Mouse (Mus musculus): ENCODE data around the gene Tgfbr3. TPM values are rescaled to one million over a fixed set of nuclear protein-coding genes. Genes with fewer than 3 reads are reported as not detected.
"Not testable (repeated sequence)": the region's sequence is repeated elsewhere in the genome, so short reads cannot be mapped to it uniquely, and the experiment has no call there.

Gene Tgfbr3
- polyA plus RNA-seq, 1 experiment from 2014 or later: 38.2 TPM

GRCm38 (mm10) chr5:107224820-107225417 is 64.5 kb downstream of the Tgfbr3 start:
- no peak overlapping the region; the same call in 1 of the 2 replicates for H3K27ac ChIP-seq (ENCODE audit: low read depth, low read length)
- H3K4me2 ChIP-seq: no peak overlapping the region
- no peaks in the 10 kb centered on the region for H3K27me3 ChIP-seq (replicated peaks; ENCODE audit: control insufficient read depth, insufficient read depth, low read length)
- no peak overlapping the region for H3K9ac ChIP-seq (ENCODE audit: low read depth, low read length)
- ATAC-seq (replicated peaks; ENCODE audit: low FRiP score) (peak; percentile 35; the same call in 1 of the 2 replicates), DNase-seq (ENCODE audit: low spot score) (no peak)
- 59% methylated on average over 7 of the region's 7 CpGs for WGBS
- peaks cover 5% of the 10 kb centered on the region; the same call in 1 of the 2 replicates for H3K36me3 ChIP-seq (ENCODE audit: control insufficient read depth, insufficient read depth, low read length)
- H3K4me1 ChIP-seq (replicated peaks; ENCODE audit: control insufficient read depth, insufficient read depth, low read length): peaks cover 62% of the 10 kb centered on the region
- H3K9me3 ChIP-seq (ENCODE audit: control insufficient read depth, low read length): no peaks in the 10 kb centered on the region
- H3K4me3 ChIP-seq (ENCODE audit: low read depth, low read length): no peak overlapping the region

DNA sequence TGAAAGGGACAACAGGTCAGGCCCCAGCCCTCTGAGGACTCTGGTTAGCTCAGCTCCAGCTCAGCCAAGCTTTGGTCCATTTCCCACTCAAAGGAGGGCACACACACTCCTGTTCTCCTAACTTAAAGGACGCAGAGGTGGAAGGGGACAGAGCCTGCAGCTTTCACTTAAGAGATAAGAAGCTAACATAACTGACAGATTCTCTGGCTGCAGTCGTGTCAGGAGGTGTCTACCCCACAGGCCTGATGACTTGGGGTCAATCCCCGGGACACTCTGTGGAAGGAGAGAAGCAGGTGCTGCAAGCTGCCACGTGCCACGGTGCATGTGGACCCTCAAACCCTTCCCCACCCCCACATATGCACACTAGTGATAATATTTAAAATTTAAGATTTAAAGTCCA is 65.3 kb downstream of the Tgfbr3 start:
- 10% methylated on average over 5 of the region's 5 CpGs for WGBS
- Histone ChIP-seq H3K4me1 (replicated peaks; ENCODE audit: control insufficient read depth, insufficient read depth, low read length) (peaks cover 65% of the 10 kb centered on the region), H3K9ac (ENCODE audit: low read depth, low read length) (peak overlapping the region; percentile 23; the same call in 1 of the 2 replicates), H3K4me3 (ENCODE audit: low read depth, low read length) (no peak overlapping the region), H3K36me3 (ENCODE audit: control insufficient read depth, insufficient read depth, low read length) (peaks cover 5% of the 10 kb centered on the region; the same call in 1 of the 2 replicates), H3K9me3 (ENCODE audit: control insufficient read depth, low read length) (no peaks in the 10 kb centered on the region), H3K4me2 (peak overlapping the region; percentile 45), H3K27me3 (replicated peaks; ENCODE audit: control insufficient read depth, insufficient read depth, low read length) (no peaks in the 10 kb centered on the region), H3K27ac (ENCODE audit: low read depth, low read length) (peak overlapping the region; percentile 65)
- no peak for DNase-seq (ENCODE audit: low spot score)
- ATAC-seq (replicated peaks; ENCODE audit: low FRiP score): peak; percentile 74

- H3K9ac ChIP-seq (ENCODE audit: low read depth, low read length); H3K27ac ChIP-seq (ENCODE audit: low read depth, low read length); H3K4me3 ChIP-seq (ENCODE audit: low read depth, low read length); H3K4me2 ChIP-seq; DNase-seq (ENCODE audit: low spot score); H3K9me3 ChIP-seq (ENCODE audit: control insufficient read depth, low read length); H3K27me3 ChIP-seq (replicated peaks; ENCODE audit: control insufficient read depth, insufficient read depth, low read length); ATAC-seq (replicated peaks; ENCODE audit: low FRiP score); H3K36me3 ChIP-seq (ENCODE audit: control insufficient read depth, insufficient read depth, low read length): not testable (repeated sequence)
- H3K4me1 ChIP-seq (replicated peaks; ENCODE audit: control insufficient read depth, insufficient read depth, low read length): peaks cover 59% of the 10 kb centered on the region
- 74% methylated on average over 2 of the region's 2 CpGs for WGBS
Measured at GRCm38 (mm10) chr5:107223483-107223882, 65.9 kb downstream of the Tgfbr3 start.

GRCm38 (mm10) chr5:107223029-107223428 is 66.4 kb downstream of the Tgfbr3 start:
- Histone ChIP-seq H3K9ac (ENCODE audit: low read depth, low read length) (no peak overlapping the region), H3K4me3 (ENCODE audit: low read depth, low read length) (no peak overlapping the region), H3K27ac (ENCODE audit: low read depth, low read length) (no peak overlapping the region), H3K9me3 (ENCODE audit: control insufficient read depth, low read length) (no peaks in the 10 kb centered on the region), H3K4me1 (replicated peaks; ENCODE audit: control insufficient read depth, insufficient read depth, low read length) (peaks cover 60% of the 10 kb centered on the region), H3K27me3 (replicated peaks; ENCODE audit: control insufficient read depth, insufficient read depth, low read length) (no peaks in the 10 kb centered on the region), H3K4me2 (no peak overlapping the region), H3K36me3 (ENCODE audit: control insufficient read depth, insufficient read depth, low read length) (peaks cover 5% of the 10 kb centered on the region; the same call in 1 of the 2 replicates)
- WGBS: 73% methylated on average over 9 of the region's 9 CpGs
- no peak for DNase-seq (ENCODE audit: low spot score)
- no peak for ATAC-seq (replicated peaks; ENCODE audit: low FRiP score)

DNA sequence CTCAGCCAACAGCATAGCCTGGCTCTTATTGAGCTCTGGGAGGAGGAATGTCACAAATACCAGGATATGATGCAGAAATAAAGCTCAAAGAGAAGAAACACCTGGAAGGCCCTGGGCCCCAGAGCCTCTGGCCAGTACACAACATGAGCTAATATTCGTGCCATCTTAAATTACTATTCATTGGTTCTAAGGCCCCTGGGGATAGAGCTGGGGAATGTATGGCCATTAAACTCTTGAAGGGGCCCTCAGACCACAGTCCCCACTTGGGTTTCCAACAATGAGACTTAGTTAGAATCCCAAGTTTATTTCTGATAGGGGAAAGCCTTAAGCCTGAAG is 66.8 kb downstream of the Tgfbr3 start:
- 81% methylated on average over 1 of the region's 1 CpGs for WGBS
- H3K4me1 ChIP-seq (replicated peaks; ENCODE audit: control insufficient read depth, insufficient read depth, low read length): peaks cover 64% of the 10 kb centered on the region
- H3K36me3 ChIP-seq (ENCODE audit: control insufficient read depth, insufficient read depth, low read length): peaks cover under 1% of the 10 kb centered on the region; the same call in 1 of the 2 replicates
- no peak for DNase-seq (ENCODE audit: low spot score)
- no peak overlapping the region for H3K27ac ChIP-seq (ENCODE audit: low read depth, low read length)
- no peaks in the 10 kb centered on the region for H3K9me3 ChIP-seq (ENCODE audit: control insufficient read depth, low read length)
- H3K4me2 ChIP-seq: no peak overlapping the region
- no peaks in the 10 kb centered on the region for H3K27me3 ChIP-seq (replicated peaks; ENCODE audit: control insufficient read depth, insufficient read depth, low read length)
- H3K9ac ChIP-seq (ENCODE audit: low read depth, low read length): no peak overlapping the region
- no peak for ATAC-seq (replicated peaks; ENCODE audit: low FRiP score)
- no peak overlapping the region for H3K4me3 ChIP-seq (ENCODE audit: low read depth, low read length)

GRCm38 (mm10) chr5:107221892-107222669 is 67.3 kb downstream of the Tgfbr3 start:
- DNase-seq (ENCODE audit: low spot score) (no peak), ATAC-seq (replicated peaks; ENCODE audit: low FRiP score) (no peak)
- H3K9ac ChIP-seq (ENCODE audit: low read depth, low read length): no peak overlapping the region
- H3K4me1 ChIP-seq (replicated peaks; ENCODE audit: control insufficient read depth, insufficient read depth, low read length): peaks cover 70% of the 10 kb centered on the region
- no peak overlapping the region for H3K4me3 ChIP-seq (ENCODE audit: low read depth, low read length)
- H3K27ac ChIP-seq (ENCODE audit: low read depth, low read length): no peak overlapping the region
- no peak overlapping the region for H3K4me2 ChIP-seq
- no peaks in the 10 kb centered on the region for H3K27me3 ChIP-seq (replicated peaks; ENCODE audit: control insufficient read depth, insufficient read depth, low read length)
- H3K9me3 ChIP-seq (ENCODE audit: control insufficient read depth, low read length): no peaks in the 10 kb centered on the region
- H3K36me3 ChIP-seq (ENCODE audit: control insufficient read depth, insufficient read depth, low read length): no peaks in the 10 kb centered on the region
- WGBS: 80% methylated on average over 17 of the region's 17 CpGs

DNA sequence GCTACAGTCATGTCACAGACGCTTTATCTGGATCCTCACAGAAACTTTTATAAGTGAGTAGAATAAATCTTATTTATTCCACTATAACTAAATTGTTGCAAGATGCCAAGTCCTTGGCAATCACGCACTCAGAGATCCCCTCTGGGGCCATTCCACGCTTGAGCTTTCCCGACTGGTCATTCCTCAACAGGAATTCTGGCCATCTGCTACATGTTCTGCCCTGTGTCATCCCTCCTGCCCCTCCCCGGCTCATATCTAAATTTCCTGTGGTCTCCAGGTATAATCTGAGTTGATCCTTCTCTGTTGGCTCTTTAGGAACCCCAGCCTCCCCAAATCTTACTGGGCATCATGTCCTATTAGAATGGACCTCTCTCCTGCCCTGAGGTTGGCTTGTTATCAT is 68.5 kb downstream of the Tgfbr3 start:
- H3K9me3 ChIP-seq (ENCODE audit: control insufficient read depth, low read length): no peaks in the 10 kb centered on the region
- WGBS: 77% methylated on average over 5 of the region's 5 CpGs
- no peaks in the 10 kb centered on the region for H3K36me3 ChIP-seq (ENCODE audit: control insufficient read depth, insufficient read depth, low read length)
- H3K4me3 ChIP-seq (ENCODE audit: low read depth, low read length): no peak overlapping the region
- H3K4me2 ChIP-seq: no peak overlapping the region
- no peaks in the 10 kb centered on the region for H3K27me3 ChIP-seq (replicated peaks; ENCODE audit: control insufficient read depth, insufficient read depth, low read length)
- ATAC-seq (replicated peaks; ENCODE audit: low FRiP score): no peak
- no peak for DNase-seq (ENCODE audit: low spot score)
- H3K9ac ChIP-seq (ENCODE audit: low read depth, low read length): no peak overlapping the region
- H3K27ac ChIP-seq (ENCODE audit: low read depth, low read length): no peak overlapping the region
- peaks cover 72% of the 10 kb centered on the region for H3K4me1 ChIP-seq (replicated peaks; ENCODE audit: control insufficient read depth, insufficient read depth, low read length)

DNA sequence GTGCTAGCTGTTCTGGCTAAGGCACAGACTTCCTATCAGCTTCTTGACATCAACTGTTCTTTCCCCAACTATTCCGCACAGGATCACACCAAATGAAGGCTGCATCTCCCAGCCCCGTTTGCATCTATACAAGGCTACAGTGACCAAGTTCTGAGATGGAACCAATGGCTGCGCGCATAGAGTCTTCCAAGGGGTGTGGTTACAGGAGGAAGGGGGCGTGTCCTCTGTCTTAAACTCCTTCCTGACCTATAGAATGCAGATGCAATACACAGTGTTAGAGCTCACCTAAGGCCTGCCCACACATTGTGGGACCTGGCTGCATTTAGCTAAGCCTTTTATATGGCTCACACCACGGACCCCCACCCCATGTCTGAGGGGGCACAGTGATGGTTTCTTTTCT is 69.5 kb downstream of the Tgfbr3 start:
- Histone ChIP-seq H3K4me3 (ENCODE audit: low read depth, low read length) (no peak overlapping the region), H3K4me1 (replicated peaks; ENCODE audit: control insufficient read depth, insufficient read depth, low read length) (peaks cover 61% of the 10 kb centered on the region), H3K27ac (ENCODE audit: low read depth, low read length) (no peak overlapping the region), H3K27me3 (replicated peaks; ENCODE audit: control insufficient read depth, insufficient read depth, low read length) (no peaks in the 10 kb centered on the region), H3K36me3 (ENCODE audit: control insufficient read depth, insufficient read depth, low read length) (no peaks in the 10 kb centered on the region), H3K4me2 (no peak overlapping the region), H3K9ac (ENCODE audit: low read depth, low read length) (no peak overlapping the region), H3K9me3 (ENCODE audit: control insufficient read depth, low read length) (no peaks in the 10 kb centered on the region)
- WGBS: 72% methylated on average over 6 of the region's 6 CpGs
- no peak for ATAC-seq (replicated peaks; ENCODE audit: low FRiP score)
- DNase-seq (ENCODE audit: low spot score): no peak

DNA sequence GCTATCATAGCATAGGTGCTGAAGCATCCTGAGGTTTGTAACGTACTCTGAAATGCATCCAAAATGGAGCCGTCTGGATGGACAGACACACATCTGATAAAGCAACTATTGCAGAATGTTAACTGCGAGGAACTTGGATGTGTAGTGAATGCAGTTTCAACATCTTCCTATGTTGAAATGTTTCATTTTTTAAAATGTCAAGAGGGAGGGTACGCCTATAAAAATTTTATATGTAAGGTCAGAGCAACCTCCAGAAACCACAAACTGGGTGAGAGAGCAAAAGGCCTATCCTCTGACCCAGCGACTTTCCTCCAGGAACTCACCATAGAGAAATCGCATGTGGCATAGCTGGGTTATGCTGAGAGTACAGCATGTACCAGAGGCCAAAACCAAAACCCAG is 70.1 kb downstream of the Tgfbr3 start:
- ATAC-seq (replicated peaks; ENCODE audit: low FRiP score) (no peak), DNase-seq (ENCODE audit: low spot score) (no peak)
- Histone ChIP-seq H3K9me3 (ENCODE audit: control insufficient read depth, low read length) (no peaks in the 10 kb centered on the region), H3K36me3 (ENCODE audit: control insufficient read depth, insufficient read depth, low read length) (no peaks in the 10 kb centered on the region), H3K4me3 (ENCODE audit: low read depth, low read length) (no peak overlapping the region), H3K9ac (ENCODE audit: low read depth, low read length) (no peak overlapping the region), H3K4me1 (replicated peaks; ENCODE audit: control insufficient read depth, insufficient read depth, low read length) (peaks cover 57% of the 10 kb centered on the region), H3K27me3 (replicated peaks; ENCODE audit: control insufficient read depth, insufficient read depth, low read length) (no peaks in the 10 kb centered on the region), H3K4me2 (no peak overlapping the region), H3K27ac (ENCODE audit: low read depth, low read length) (no peak overlapping the region)
- WGBS: 88% methylated on average over 6 of the region's 6 CpGs
